Mouse (Mus musculus) neutrophil, adult 5-6 weeks (primary cell): ENCODE data around the gene Ubap1l. TPM values are rescaled to one million over a fixed set of nuclear protein-coding genes. Genes with fewer than 3 reads are reported as not detected.
A peak's percentile ranks its signal among the peaks of the same experiment; 100 is the strongest.

Experiments used
- ATAC-seq: fragments of 151-379, 151-347 bp; 2 replicates; pipeline ENCODE4 v1.8.0; 2017; ENCODE audit warnings: mild to moderate bottlenecking, moderate TSS enrichment; ENCODE audit not compliant: insufficient number of reproducible peaks, poor library complexity, low FRiP score, severe bottlenecking; ENCODE audit errors: extremely low read depth
- total RNA-seq: library from RNA; stranded (forward); fragments of 200-1000 nt; gene quantifications from 2 replicates; pipeline ENCODE4 v1.2.3, GENCODE M21; 2017

Ubap1l gene
- total RNA-seq, 1 experiment from 2014 or later, result 2.4 TPM

DNA sequence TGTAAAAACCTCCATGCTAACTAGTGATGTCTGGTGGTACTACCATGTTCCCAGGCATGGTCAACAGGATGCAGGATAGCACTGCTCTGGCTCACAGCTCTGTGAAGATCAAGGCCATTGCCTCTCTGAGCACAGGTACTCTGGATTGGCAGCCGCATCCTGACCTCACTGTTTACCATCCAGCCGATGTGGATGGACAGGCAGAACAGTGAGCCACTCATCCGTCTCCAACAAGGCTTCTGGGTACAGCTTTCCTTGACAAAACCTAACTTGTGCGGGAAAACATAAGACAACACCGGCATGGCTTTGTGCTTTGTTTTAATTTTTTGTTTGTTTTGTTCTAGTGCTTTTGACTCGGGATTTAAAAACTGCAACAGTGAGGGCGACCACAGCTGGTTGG lies 4.9 kb downstream of the Ubap1l start:
- ATAC-seq, result no peak

DNA sequence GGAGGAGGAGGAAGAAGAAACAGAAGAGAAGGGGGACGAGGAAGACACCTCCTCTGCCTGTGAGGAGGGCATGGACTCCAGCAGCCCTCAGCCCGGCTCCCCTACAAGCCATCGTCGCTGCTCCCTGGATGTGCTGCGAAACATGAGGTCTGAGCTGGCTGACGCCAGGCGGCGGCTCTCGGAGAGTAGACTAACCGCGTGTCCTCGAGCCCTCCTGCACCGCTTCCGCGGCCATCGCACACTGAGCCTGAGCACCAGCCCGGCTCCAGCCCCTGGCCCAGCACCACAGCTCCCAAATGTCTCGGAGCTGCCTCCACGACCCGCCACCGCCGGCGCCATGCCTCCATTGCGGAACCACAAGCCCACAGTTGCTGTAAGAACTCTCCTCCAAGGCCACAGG lies 10.9 kb downstream of the Ubap1l start:
- no peak for ATAC-seq

- no peak for ATAC-seq
Observed at GRCm38 (mm10) chr9:65372449-65372848, 11.6 kb downstream of the Ubap1l start.

GRCm38 (mm10) chr9:65374468-65375162 lies 13.8 kb downstream of the Ubap1l start:
- ATAC-seq, result no peak

DNA sequence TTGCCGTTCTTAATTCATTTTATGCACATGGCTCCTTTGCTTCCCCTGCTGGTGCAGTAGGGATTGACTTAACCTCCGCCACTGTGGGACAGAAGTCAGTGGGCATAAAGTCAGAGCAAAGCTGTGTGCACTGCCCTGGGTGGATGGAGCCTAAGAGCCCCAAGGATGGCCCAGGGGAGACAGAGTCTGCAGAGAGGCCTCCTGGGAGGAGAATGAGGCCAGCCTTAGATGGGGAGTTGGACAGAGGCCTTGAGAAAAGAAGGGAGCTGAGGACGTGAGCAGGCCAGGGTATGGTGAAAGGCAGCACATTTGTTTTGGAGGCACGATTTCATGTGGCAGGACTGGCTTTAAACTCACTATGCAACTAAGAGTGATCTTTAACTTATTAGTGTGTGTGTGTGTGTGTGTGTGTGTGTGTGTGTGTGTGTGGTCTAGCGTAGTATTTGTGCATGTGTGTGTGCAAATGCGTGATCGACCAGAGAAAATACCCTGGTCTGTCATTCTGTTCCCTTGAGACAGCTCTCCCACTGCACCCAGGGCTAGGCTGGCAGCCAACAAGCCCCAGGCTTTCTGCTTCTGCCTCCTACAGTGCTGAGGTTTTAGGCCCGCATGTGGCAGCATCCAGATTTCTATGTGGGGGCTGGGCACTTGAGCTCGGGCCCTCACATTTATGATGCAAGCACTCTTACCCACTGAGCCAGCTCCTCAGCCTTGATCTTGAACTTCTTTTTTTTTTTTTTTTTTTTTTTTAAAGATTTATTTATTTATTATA lies 14.5 kb downstream of the Ubap1l start:
- ATAC-seq, result no peak

- ATAC-seq, result no peak
Observed at GRCm38 (mm10) chr9:65381017-65381590, 20.3 kb downstream of the Ubap1l start.

GRCm38 (mm10) chr9:65382031-65382750 lies 21.4 kb downstream of the Ubap1l start:
- ATAC-seq, result no peak

DNA sequence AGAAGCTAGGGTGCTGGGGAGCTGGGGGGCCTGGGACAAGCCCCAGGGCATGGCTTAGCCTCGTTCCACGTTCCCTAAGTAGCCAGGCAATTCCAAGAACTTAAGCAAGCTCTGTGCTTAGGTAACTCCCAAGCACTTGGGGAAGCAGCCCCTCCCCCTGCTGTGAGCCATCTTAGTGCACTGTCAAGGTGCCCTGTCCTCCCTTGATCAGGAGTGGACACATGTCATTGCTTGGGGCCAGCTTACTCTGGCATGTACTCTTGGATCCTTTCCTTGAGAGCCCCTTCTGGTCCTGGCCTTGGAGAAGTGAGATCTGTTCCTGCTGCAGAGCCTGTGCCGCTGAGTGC lies 21.9 kb downstream of the Ubap1l start:
- no peak for ATAC-seq

- ATAC-seq, result no peak
Observed at GRCm38 (mm10) chr9:65384276-65384675, 23.4 kb downstream of the Ubap1l start.

DNA sequence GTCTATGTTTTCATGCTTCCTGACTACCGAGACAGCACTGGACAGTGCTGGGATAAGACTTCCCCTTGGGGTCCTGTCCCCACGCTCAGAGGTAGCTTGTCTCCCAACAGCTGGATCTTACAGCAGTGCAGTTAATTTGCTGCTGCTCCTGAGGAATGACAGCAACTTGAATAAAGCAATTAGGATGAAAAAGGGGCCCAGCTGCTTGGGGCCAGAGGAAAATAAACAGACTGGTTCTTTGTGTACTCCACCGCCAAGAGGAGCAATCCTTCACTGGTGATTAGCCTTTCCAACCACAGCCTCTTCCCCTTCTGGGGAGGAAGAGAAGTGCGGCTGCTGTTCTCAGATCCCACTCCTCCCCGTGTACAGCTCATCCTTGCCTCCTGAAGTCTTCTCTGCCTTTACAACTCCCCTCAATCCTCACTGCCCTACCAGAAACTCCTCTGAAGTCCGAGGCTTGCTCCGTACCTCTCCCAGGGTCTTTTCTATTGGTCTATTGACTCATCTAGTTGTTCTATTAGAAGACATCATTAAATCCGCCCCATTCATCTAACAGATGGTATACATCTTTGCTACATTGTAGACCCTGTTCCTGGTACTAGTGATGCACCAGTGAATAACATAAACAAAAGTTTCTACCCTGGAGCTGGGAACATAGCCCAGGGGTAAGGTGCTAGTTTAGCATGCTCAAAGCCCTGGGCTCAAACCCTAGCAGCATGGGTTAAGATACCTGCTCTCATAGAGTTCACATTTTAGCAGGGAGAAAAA lies 25.7 kb downstream of the Ubap1l start:
- no peak for ATAC-seq

- ATAC-seq, result no peak
Observed at GRCm38 (mm10) chr9:65390752-65391612, 30.1 kb downstream of the Ubap1l start.

- no peak for ATAC-seq
Observed at GRCm38 (mm10) chr9:65391613-65391964, 30.7 kb downstream of the Ubap1l start, which contains the start of gene Kbtbd13. TSS of gene Kbtbd13 (minus strand) at chr9:65391652.

- ATAC-seq, result peak; percentile 30; the same call in 1 of the 2 replicates
Observed at GRCm38 (mm10) chr9:65392638-65393364, 32.0 kb downstream of the Ubap1l start.

DNA sequence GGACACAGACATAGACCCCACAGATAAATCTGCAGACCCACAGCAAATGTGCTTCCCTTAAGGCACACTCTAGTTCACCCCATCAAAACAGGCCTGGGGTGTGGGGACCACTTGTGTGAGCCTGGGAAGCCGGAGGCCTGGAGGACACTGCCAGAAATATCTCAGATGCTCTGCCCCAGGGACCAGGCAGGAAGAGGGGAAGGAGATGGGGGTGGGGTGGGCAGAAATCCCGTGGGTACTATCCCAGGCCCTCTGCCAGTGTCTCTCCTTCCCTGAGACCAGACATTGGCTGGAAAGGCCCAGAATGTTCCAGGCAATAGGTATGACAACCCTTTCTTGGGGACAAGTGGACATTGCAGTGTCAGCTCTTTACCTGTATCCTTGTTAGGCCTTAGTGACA lies 32.8 kb downstream of the Ubap1l start:
- ATAC-seq, result no peak

GRCm38 (mm10) chr9:65394360-65394759 lies 33.5 kb downstream of the Ubap1l start:
- no peak for ATAC-seq

DNA sequence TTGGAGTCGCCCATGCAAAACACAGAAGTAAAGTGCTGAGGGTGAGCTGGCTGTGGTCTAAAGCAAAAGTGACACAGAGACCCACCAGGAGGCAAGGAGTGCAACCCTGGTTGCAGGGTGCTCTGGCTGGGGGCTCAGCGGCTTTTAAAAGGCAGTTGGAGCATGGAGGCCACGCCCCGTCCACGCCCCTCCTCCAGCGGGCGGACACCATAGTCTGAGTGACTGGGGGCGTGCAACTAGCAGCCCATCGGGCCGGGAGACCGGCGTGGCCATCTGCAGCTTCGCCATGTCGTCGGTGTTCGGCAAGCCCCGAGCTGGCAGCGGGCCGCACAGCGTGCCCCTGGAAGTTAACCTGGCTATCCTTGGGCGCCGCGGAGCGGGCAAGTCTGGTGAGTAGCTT lies 37.4 kb downstream of the Ubap1l start, which contains the start of gene Rasl12:
Gene Rasl12 (plus strand): TSS at position 228 of the 400 bp plus-strand sequence.
- no peak for ATAC-seq

DNA sequence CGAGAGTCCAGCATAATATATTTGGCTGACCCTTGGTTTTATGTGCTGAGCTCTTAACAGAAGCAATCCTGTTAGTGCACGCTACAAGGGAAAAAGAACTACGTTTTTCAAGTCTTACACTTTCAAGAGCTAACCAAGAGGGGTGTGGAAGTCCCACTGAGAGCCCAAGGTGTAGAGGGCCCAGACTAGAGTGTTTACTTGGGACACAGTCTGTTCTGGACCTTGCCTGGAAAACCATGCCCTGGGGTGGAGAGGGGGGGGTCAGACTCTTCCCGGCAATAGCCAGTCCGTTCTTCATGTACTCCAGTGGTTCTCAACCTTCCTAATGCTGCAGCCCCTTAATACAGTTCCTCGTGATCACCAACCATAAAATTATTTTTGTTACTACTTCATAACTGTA lies 39.1 kb downstream of the Ubap1l start:
- no peak for ATAC-seq
